Comparison of ENCODE assay signal across 11 mouse cellular contexts in genomic region chrX:51592751-51593150, GRCm38 (mm10).
A peak's percentile ranks its signal among the peaks of the same experiment; 100 is the strongest.
DNase-seq lines count a peak whose midpoint lies in the region.
"Had no signal": no experiment of that assay in that cellular context is flagged by ENCODE, and none has a peak within 500 bp of the region (broad histone marks: within the 10 kb centered on the region; RNA-seq: fewer than 3 reads in every experiment).

No protein-coding gene starts in this region.

- peak; percentile 18 to 34 for DNase-seq in left cerebral cortex, adult 18-20 months (ENCODE audit: low spot score in 2 of 2)
- no peak for DNase-seq in left cerebral cortex, postnatal 4 days
- DNase-seq in cerebellum, adult 9-11 months: peak; percentile 28
- DNase-seq in layer of hippocampus, postnatal 36 days: peak; percentile 11 to 14
- peak; percentile 19 to 24 for DNase-seq in right cerebral cortex, postnatal 36 days (ENCODE audit: low spot score in 2 of 2)
- no peak for DNase-seq in adrenal gland, postnatal 36 days
- DNase-seq in lung, postnatal 36 days: no peak
- DNase-seq: adrenal gland, adult 2 months; embryo, embryonic 11 days; lung, embryonic 14.5 days; midbrain, embryonic 14.5 days had no signal

- intact Hi-C loops in left cerebral cortex, postnatal 4 days (cut with DNase I): no loop called here

Comparison
In these comparisons a context has a peak if more than half of its experiments do, and no peak if none do; other contexts are left out.
1. DNase-seq: peak in left cerebral cortex, adult 18-20 months (2 of 2), cerebellum, adult 9-11 months (single experiment), layer of hippocampus, postnatal 36 days (2 of 2) and right cerebral cortex, postnatal 36 days (2 of 2); none in left cerebral cortex, postnatal 4 days (single experiment), adrenal gland, postnatal 36 days (0 of 2) and lung, postnatal 36 days (single experiment).